Comparison of ENCODE assay signal across 16 mouse cellular contexts in the genomic region with DNA sequence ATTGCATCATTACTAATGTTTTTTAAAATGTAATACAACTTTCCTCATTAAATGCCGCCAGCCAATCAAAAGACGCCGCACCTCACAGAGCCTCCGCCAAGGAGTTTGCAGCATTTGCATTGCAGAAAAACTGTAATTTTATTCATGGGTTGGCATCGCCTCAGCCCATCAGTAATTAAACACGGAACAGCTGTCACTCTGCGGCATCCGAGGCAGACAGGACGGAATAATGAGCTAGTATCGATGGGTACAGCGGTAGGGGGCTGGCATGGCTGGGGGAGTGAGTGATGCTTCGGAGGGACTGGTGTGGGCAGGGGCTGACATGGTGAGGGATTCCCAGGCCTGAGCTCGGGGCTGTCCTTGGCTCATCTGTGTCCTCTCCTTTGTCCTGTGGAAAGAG. TPM values are rescaled to one million over a fixed set of nuclear protein-coding genes. Genes with fewer than 3 reads are reported as not detected.
DNase-seq lines count a peak whose midpoint lies in the region; ATAC-seq and TF ChIP-seq lines count a peak whose summit lies in the region.
"Had no signal": no experiment of that assay in that cellular context is flagged by ENCODE, and none has a peak within 500 bp of the region (broad histone marks: within the 10 kb centered on the region; RNA-seq: fewer than 3 reads in every experiment).

No protein-coding gene starts in this region.

- ATAC-seq in neural tube, embryonic 11.5 days (ENCODE audit: insufficient read depth, low FRiP score, low TSS enrichment): peak; percentile 38; the same call in 1 of the 2 replicates
- peak; percentile 82 for ATAC-seq in hindbrain, embryonic 11.5 days (ENCODE audit: low FRiP score)
- ATAC-seq in neural tube, embryonic 15.5 days (ENCODE audit: low FRiP score): peak; percentile 75
- ATAC-seq: intestine, embryonic 16.5 days had no signal

- TF ChIP-seq EP300 in heart, adult 2 months (IDR thresholded peaks at IDR 0.05; ENCODE audit: insufficient read depth, low read depth, low read length): no peak

- no peaks in the 10 kb centered on the region for H3K36me3 ChIP-seq in neural tube, embryonic 11.5 days (ENCODE audit: control insufficient read depth, insufficient read depth, low read length)
- H3K36me3 ChIP-seq in hindbrain, embryonic 11.5 days (ENCODE audit: control insufficient read depth, insufficient read depth, low read length): no peaks in the 10 kb centered on the region
- H3K36me3 ChIP-seq in neural tube, embryonic 15.5 days: no peaks in the 10 kb centered on the region
- H3K36me3 ChIP-seq in heart, adult 2 months (ENCODE audit: control insufficient read depth, insufficient read depth, low read length): no peaks in the 10 kb centered on the region
- H3K36me3 ChIP-seq: embryonic facial prominence, embryonic 15.5 days; heart, embryonic 13.5 days had no signal

- no peak overlapping the region for H3K27ac ChIP-seq in neural tube, embryonic 11.5 days (ENCODE audit: low read depth, low read length)
- no peak overlapping the region for H3K27ac ChIP-seq in hindbrain, embryonic 11.5 days (ENCODE audit: low read depth, low read length)
- 0 out of 2 replicates have a peak overlapping the region, but pooled peaks have one; percentile 19 for H3K27ac ChIP-seq in neural tube, embryonic 15.5 days (replicated peaks)
- no peak overlapping the region for H3K27ac ChIP-seq in heart, adult 2 months
- H3K27ac ChIP-seq: embryonic facial prominence, embryonic 15.5 days; heart, embryonic 13.5 days; liver, embryonic 14.5 days had no signal

- no peak for TF ChIP-seq POLR2A in heart, adult 2 months (IDR thresholded peaks at IDR 0.05; ENCODE audit: insufficient read depth, low read depth, low read length)
- no peak for TF ChIP-seq POLR2A in lung, adult 2 months (IDR thresholded peaks at IDR 0.05; ENCODE audit: borderline replicate concordance, extremely low read depth, low read depth, low read length)

- no peaks in the 10 kb centered on the region for H3K27me3 ChIP-seq in neural tube, embryonic 11.5 days (ENCODE audit: control insufficient read depth, insufficient read depth, low read length)
- H3K27me3 ChIP-seq in hindbrain, embryonic 11.5 days (ENCODE audit: control insufficient read depth, insufficient read depth, low read length): no peaks in the 10 kb centered on the region
- H3K27me3 ChIP-seq in neural tube, embryonic 15.5 days (replicated peaks): no peaks in the 10 kb centered on the region
- no peaks in the 10 kb centered on the region for H3K27me3 ChIP-seq in heart, adult 2 months (ENCODE audit: control insufficient read depth, insufficient read depth, low read length)
- H3K27me3 ChIP-seq: embryonic facial prominence, embryonic 15.5 days had no signal

- 77% methylated on average over 13 of the region's 13 CpGs for WGBS in neural tube, embryonic 11.5 days
- 68% methylated on average over 13 of the region's 13 CpGs for WGBS in hindbrain, embryonic 11.5 days
- WGBS in neural tube, embryonic 15.5 days: 27% methylated on average over 13 of the region's 13 CpGs
- 79% methylated on average over 13 of the region's 13 CpGs for WGBS in heart, adult 2 months
- 81% methylated on average over 13 of the region's 13 CpGs for WGBS in lung, adult 2 months

- peak; percentile 28 for DNase-seq in neural tube, embryonic 11.5 days (ENCODE audit: low spot score)
- DNase-seq in neural tube, embryonic 10.5 days (ENCODE audit: extremely low spot score, low spot score): no peak
- DNase-seq in hindbrain, embryonic 11.5 days (ENCODE audit: low spot score): peak; percentile 27
- peak; percentile 48 to 59 for DNase-seq in layer of hippocampus, postnatal 10 days (ENCODE audit: low spot score in 2 of 2)
- DNase-seq in heart, adult 2 months: no peak
- DNase-seq in lung, adult 2 months: no peak
- DNase-seq in lung, postnatal 14 days: no peak
- DNase-seq: cerebellum, adult 11-12 months; gastrocnemius, postnatal 10 days; thymus, postnatal 25 days had no signal

- intact Hi-C loops in heart, adult 2 months (cut with DNase I): no loop called here

- H3K4me2 ChIP-seq in neural tube, embryonic 11.5 days (ENCODE audit: low read depth): no peak overlapping the region
- H3K4me2 ChIP-seq in hindbrain, embryonic 11.5 days (replicated peaks; ENCODE audit: low read depth, low read length): no peak overlapping the region
- H3K4me2 ChIP-seq in neural tube, embryonic 15.5 days: peak overlapping the region; percentile 36
- H3K4me2 ChIP-seq: embryonic facial prominence, embryonic 15.5 days; heart, embryonic 13.5 days had no signal

- H3K4me3 ChIP-seq in neural tube, embryonic 11.5 days (ENCODE audit: low read depth, low read length): no peak overlapping the region
- H3K4me3 ChIP-seq in hindbrain, embryonic 11.5 days (ENCODE audit: low read depth, low read length): no peak overlapping the region
- H3K4me3 ChIP-seq in neural tube, embryonic 15.5 days (replicated peaks): no peak overlapping the region
- H3K4me3 ChIP-seq in heart, adult 2 months: no peak overlapping the region
- no peak overlapping the region for H3K4me3 ChIP-seq in lung, adult 2 months (replicated peaks; ENCODE audit: extremely low read depth, low read depth, low read length)
- H3K4me3 ChIP-seq: embryonic facial prominence, embryonic 15.5 days; heart, embryonic 13.5 days; megakaryocyte, embryonic 14.5 days had no signal

- no peaks in the 10 kb centered on the region for H3K4me1 ChIP-seq in neural tube, embryonic 11.5 days (ENCODE audit: control insufficient read depth, insufficient read depth, low read length)
- H3K4me1 ChIP-seq in hindbrain, embryonic 11.5 days (replicated peaks; ENCODE audit: control insufficient read depth, insufficient read depth, low read length): no peaks in the 10 kb centered on the region
- H3K4me1 ChIP-seq in neural tube, embryonic 15.5 days: peaks cover 15% of the 10 kb centered on the region
- H3K4me1 ChIP-seq in heart, adult 2 months (ENCODE audit: control insufficient read depth, insufficient read depth, low read length): no peaks in the 10 kb centered on the region
- no peaks in the 10 kb centered on the region for H3K4me1 ChIP-seq in lung, adult 2 months (ENCODE audit: control insufficient read depth, insufficient read depth, low read length)
- H3K4me1 ChIP-seq: heart, embryonic 13.5 days; megakaryocyte, embryonic 14.5 days had no signal

- no peak for TF ChIP-seq CTCF in heart, adult 2 months (IDR thresholded peaks at IDR 0.05)
- no peak for TF ChIP-seq CTCF in lung, adult 2 months (IDR thresholded peaks at IDR 0.05; ENCODE audit: insufficient read depth, low read length)

- H3K9me3 ChIP-seq in neural tube, embryonic 11.5 days (ENCODE audit: control insufficient read depth, low read length): no peaks in the 10 kb centered on the region
- H3K9me3 ChIP-seq in hindbrain, embryonic 11.5 days (ENCODE audit: control insufficient read depth, low read length): no peaks in the 10 kb centered on the region
- no peaks in the 10 kb centered on the region for H3K9me3 ChIP-seq in neural tube, embryonic 15.5 days (replicated peaks)
- H3K9me3 ChIP-seq: embryonic facial prominence, embryonic 15.5 days; heart, embryonic 13.5 days had no signal

- H3K9ac ChIP-seq in neural tube, embryonic 11.5 days (ENCODE audit: low read length): no peak overlapping the region
- no peak overlapping the region for H3K9ac ChIP-seq in hindbrain, embryonic 11.5 days (ENCODE audit: low read depth, low read length)
- H3K9ac ChIP-seq in neural tube, embryonic 15.5 days (replicated peaks): no peak overlapping the region
- no peak overlapping the region for H3K9ac ChIP-seq in heart, adult 2 months (ENCODE audit: low read depth, low read length)
- H3K9ac ChIP-seq: embryonic facial prominence, embryonic 15.5 days; heart, embryonic 13.5 days; liver, embryonic 14.5 days had no signal

- H3K79me2 ChIP-seq in heart, adult 2 months (replicated peaks; ENCODE audit: control insufficient read depth, insufficient read depth, low read length): no peaks in the 10 kb centered on the region

RNA-seq across cellular contexts. Expression of gene Pepd, which starts 42.5 kb away (rescaled TPM):
- 62.9 and 74.2 TPM in 2 replicates for polyA plus RNA-seq in neural tube, embryonic 11.5 days (2014; fragmentation: Nextera tagmentation; extraction: Ambion mirVana)
- 57.8 and 66.0 TPM in 2 replicates for polyA plus RNA-seq in hindbrain, embryonic 11.5 days (2014; fragmentation: Nextera tagmentation; extraction: Ambion mirVana)
- 10 to 100 TPM; 37.4 to 40.0 TPM for total RNA-seq in layer of hippocampus, postnatal 10 days (2021)
- polyA plus RNA-seq in neural tube, embryonic 15.5 days (2015; fragmentation: Nextera tagmentation; extraction: Ambion mirVana): 67.5 and 74.9 TPM in 2 replicates
- total RNA-seq in heart, adult 2 months (2021): 10 to 100 TPM; 24.6 to 26.6 TPM
- polyA plus RNA-seq in heart, adult 2 months (2012; rRNA removed): 38.9 and 43.0 TPM in 2 replicates
- polyA plus RNA-seq in lung, adult 2 months (2012; rRNA removed): 53.3 and 61.5 TPM in 2 replicates

RNA-seq across cellular contexts. Expression of gene Chst8, which starts 57.2 kb away (rescaled TPM):
- polyA plus RNA-seq in neural tube, embryonic 11.5 days (2014; fragmentation: Nextera tagmentation; extraction: Ambion mirVana): 19.6 and 21.2 TPM in 2 replicates
- 13.5 and 16.8 TPM in 2 replicates for polyA plus RNA-seq in hindbrain, embryonic 11.5 days (2014; fragmentation: Nextera tagmentation; extraction: Ambion mirVana)
- 10 to 100 TPM; 24.0 to 34.8 TPM for total RNA-seq in layer of hippocampus, postnatal 10 days (2021)
- 13.2 and 13.3 TPM in 2 replicates for polyA plus RNA-seq in neural tube, embryonic 15.5 days (2015; fragmentation: Nextera tagmentation; extraction: Ambion mirVana)
- total RNA-seq in heart, adult 2 months (2021): under 1 TPM in 1 of 2 experiments, not detected in 1; 0.39 TPM
- 0.23 and 0.41 TPM in 2 replicates for polyA plus RNA-seq in heart, adult 2 months (2012; rRNA removed)
- 5.3 and 14.2 TPM in 2 replicates for polyA plus RNA-seq in lung, adult 2 months (2012; rRNA removed)

Comparison
In these comparisons a context has a peak if more than half of its experiments do, and no peak if none do; other contexts are left out.
1. DNase-seq: peak in neural tube, embryonic 11.5 days (single experiment), hindbrain, embryonic 11.5 days (single experiment) and layer of hippocampus, postnatal 10 days (2 of 2); none in neural tube, embryonic 10.5 days (single experiment), heart, adult 2 months (0 of 2), lung, adult 2 months (single experiment) and lung, postnatal 14 days (single experiment).
2. Peak in every context shown above with its lines, with median percentiles within 50 percentile points of each other: ATAC-seq.